In the genomic region with DNA sequence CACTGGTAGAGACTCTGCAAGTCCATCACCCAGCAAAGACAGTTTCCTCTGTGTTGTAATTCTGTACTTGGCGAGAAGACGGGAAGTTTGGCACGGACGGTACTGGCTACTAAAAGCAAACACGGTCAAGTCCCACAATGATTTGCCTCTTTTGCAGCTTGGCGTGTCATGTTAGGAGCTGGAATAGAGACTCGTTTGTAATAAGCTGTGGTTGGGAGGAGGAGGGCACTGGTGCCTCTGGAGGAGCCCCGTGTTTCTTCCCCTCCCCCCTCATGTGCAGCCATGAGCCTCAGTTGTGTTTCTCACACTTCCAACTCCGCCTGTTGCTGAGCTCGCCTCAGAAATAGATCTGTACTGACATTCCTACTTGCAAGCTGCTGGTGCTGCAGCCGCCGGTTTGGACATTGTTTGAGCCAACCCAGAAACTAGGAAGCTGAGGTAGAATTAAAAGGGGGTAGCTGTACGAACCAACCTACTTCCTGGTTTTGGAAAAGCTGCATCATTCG, we compare ENCODE assay signal across 9 mouse cellular contexts.
A peak's percentile ranks its signal among the peaks of the same experiment; 100 is the strongest.
DNase-seq lines count a peak whose midpoint lies in the region; ATAC-seq lines count a peak whose summit lies in the region.
"Had no signal": no experiment of that assay in that cellular context is flagged by ENCODE, and none has a peak within 500 bp of the region (broad histone marks: within the 10 kb centered on the region; RNA-seq: fewer than 3 reads in every experiment).

No protein-coding gene starts in this region.

- DNase-seq in adrenal gland, postnatal 14 days = peak; percentile 49
- DNase-seq in adrenal gland, adult 8-10 months = no peak
- DNase-seq in urinary bladder, postnatal 36 days (ENCODE audit: low spot score in 2 of 2) = peak; percentile 13 to 68
- DNase-seq in urinary bladder, adult 18-20 months (ENCODE audit: low spot score in 2 of 2) = no peak
- peak; percentile 54 to 60 for DNase-seq in layer of hippocampus, adult 8-10 months (ENCODE audit: low spot score in 2 of 2)
- no peak for DNase-seq in embryo, embryonic 10.5 days (ENCODE audit: low spot score)
- DNase-seq in neural tube, embryonic 10.5 days (ENCODE audit: extremely low spot score, low spot score) = no peak

- peaks cover 5% of the 10 kb centered on the region for H3K4me1 ChIP-seq in lung, embryonic 16.5 days (replicated peaks; ENCODE audit: control insufficient read depth, insufficient read depth, low read length)

- H3K27me3 ChIP-seq in lung, embryonic 16.5 days (ENCODE audit: control insufficient read depth, insufficient read depth, low read depth, low read length) = no peaks in the 10 kb centered on the region

- H3K36me3 ChIP-seq in lung, embryonic 16.5 days (ENCODE audit: control insufficient read depth, insufficient read depth, low read length) = no peaks in the 10 kb centered on the region

- ATAC-seq in lung, embryonic 16.5 days (ENCODE audit: low read depth) = peak; percentile 80

- 46% methylated on average over 14 of the region's 14 CpGs for WGBS in lung, embryonic 16.5 days

- no peak overlapping the region for H3K4me3 ChIP-seq in lung, embryonic 16.5 days (ENCODE audit: low read length)

- peak overlapping the region; percentile 37 for H3K4me2 ChIP-seq in lung, embryonic 16.5 days (ENCODE audit: low read depth, low read length)

- H3K9ac ChIP-seq in lung, embryonic 16.5 days (ENCODE audit: low read length) = 0 out of 2 replicates have a peak overlapping the region, but pooled peaks have one; percentile 0
- H3K9ac ChIP-seq: liver, embryonic 14.5 days had no signal

- H3K27ac ChIP-seq in lung, embryonic 16.5 days (ENCODE audit: low read length) = no peak overlapping the region
- H3K27ac ChIP-seq: liver, embryonic 14.5 days had no signal

- no peaks in the 10 kb centered on the region for H3K9me3 ChIP-seq in lung, embryonic 16.5 days (ENCODE audit: control insufficient read depth, low read length)

Comparison
In these comparisons a context has a peak if more than half of its experiments do, and no peak if none do; other contexts are left out.
1. DNase-seq: peak in adrenal gland, postnatal 14 days (single experiment), urinary bladder, postnatal 36 days (2 of 2) and layer of hippocampus, adult 8-10 months (2 of 2); none in adrenal gland, adult 8-10 months (single experiment), urinary bladder, adult 18-20 months (0 of 2), embryo, embryonic 10.5 days (single experiment) and neural tube, embryonic 10.5 days (single experiment).